Mouse (Mus musculus): ENCODE results near the gene Gm11562. TPM values are rescaled to one million over a fixed set of nuclear protein-coding genes. Genes with fewer than 3 reads are reported as not detected.
"Not testable (repeated sequence)": the region's sequence is repeated elsewhere in the genome, so short reads cannot be mapped to it uniquely, and the experiment has no call there.

Gene Gm11562
- polyA plus RNA-seq (2015; fragmentation: Nextera tagmentation; extraction: Ambion mirVana) = not detected in 2 replicates

DNA sequence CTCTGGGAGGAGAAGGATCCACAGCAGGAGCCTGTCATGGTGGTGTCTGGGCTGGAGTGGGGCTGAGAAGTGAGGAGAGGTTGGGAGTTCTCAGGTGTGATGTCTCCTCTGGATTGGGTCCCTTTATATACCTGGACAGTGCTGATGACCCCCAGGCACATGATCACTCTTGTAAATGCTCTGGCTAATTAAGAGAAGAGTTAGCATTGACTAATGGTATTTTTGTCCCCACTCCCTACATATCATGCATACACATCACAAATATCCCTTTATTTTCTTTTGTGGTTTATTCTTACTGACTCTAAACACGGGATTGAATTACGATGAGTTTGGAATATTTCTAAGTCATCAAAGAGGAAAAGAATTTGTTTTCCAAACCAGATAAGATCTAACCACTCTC, at the start of gene Gm11562:
TSS of gene Gm11562 (minus strand) at position 101 of the 400 bp plus-strand sequence.
- H3K4me2 ChIP-seq (ENCODE audit: low read depth, low read length) = no peak within 1 kb of the TSS
- H3K4me3 ChIP-seq (ENCODE audit: low read depth, low read length) = no peak within 1 kb of the TSS
- H3K9ac ChIP-seq (ENCODE audit: low read depth, low read length) = no peak within 1 kb of the TSS
- no peaks in the 10 kb centered on the region for H3K4me1 ChIP-seq (ENCODE audit: control insufficient read depth, low read depth, low read length)
- WGBS (ENCODE audit: insufficient replicate concordance) = 55% methylated on average over 2 of the region's 2 CpGs
- H3K27ac ChIP-seq (ENCODE audit: low read length) = no peak within 1 kb of the TSS
- H3K36me3 ChIP-seq (ENCODE audit: control insufficient read depth, insufficient read depth) = no peaks in the 10 kb centered on the region
- no peaks in the 10 kb centered on the region for H3K27me3 ChIP-seq (ENCODE audit: control insufficient read depth, insufficient read depth, low read depth, low read length)
- no peaks in the 10 kb centered on the region for H3K9me3 ChIP-seq (replicated peaks; ENCODE audit: control insufficient read depth, low read length)
- no peak for ATAC-seq (ENCODE audit: low read depth)

DNA sequence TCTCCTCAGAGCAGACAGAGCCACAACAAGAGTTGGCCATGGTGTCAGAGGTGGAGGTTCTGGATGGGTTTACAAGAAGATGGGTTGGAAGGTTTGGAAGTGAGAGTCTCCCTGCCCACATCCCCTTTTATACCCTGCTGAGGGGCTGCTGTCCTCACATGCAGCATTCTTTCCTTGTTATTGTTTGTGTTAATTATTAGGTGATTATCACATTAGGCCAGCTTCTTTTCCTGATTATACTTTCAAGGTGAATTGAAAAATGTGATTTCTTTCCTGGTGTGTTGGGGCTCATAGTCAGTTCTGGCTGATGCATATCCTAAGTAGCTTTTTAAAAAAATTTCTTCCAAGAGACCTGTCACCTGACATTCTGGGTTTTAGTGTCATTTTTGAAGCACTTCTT, 45.6 kb upstream of the Gm11562 start, which contains the start of gene Krtap4-6:
TSS of gene Krtap4-6 (minus strand) at position 101 of the 400 bp plus-strand sequence.
- Histone ChIP-seq H3K27ac (ENCODE audit: low read length) (no peak within 1 kb of the TSS), H3K9ac (ENCODE audit: low read depth, low read length) (no peak within 1 kb of the TSS), H3K9me3 (replicated peaks; ENCODE audit: control insufficient read depth, low read length) (no peaks in the 10 kb centered on the region), H3K4me1 (ENCODE audit: control insufficient read depth, low read depth, low read length) (no peaks in the 10 kb centered on the region), H3K27me3 (ENCODE audit: control insufficient read depth, insufficient read depth, low read depth, low read length) (no peaks in the 10 kb centered on the region), H3K36me3 (ENCODE audit: control insufficient read depth, insufficient read depth) (no peaks in the 10 kb centered on the region), H3K4me3 (ENCODE audit: low read depth, low read length) (no peak within 1 kb of the TSS), H3K4me2 (ENCODE audit: low read depth, low read length) (no peak within 1 kb of the TSS)
- ATAC-seq (ENCODE audit: low read depth) = no peak

DNA sequence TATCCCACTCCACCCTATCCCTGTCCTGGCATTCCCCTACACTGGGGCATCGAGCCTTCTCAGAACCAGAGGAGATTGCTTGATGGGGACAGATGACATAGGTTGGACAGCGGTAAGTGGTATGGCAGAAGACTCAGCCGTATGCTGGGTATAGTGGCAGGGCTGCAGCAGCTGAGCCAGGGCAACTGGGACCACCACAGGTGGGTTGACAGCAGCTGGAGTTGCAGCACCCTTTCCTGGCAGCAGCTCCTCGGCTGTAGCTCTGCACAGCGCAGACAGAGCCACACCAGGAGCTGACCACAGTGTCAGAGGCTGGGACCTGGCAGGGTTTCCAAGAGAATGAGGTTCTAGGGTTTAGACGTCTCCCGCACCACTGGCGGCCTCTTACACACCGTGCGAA, 42.6 kb upstream of the Gm11562 start:
- 66% methylated on average over 10 of the region's 10 CpGs for WGBS (ENCODE audit: insufficient replicate concordance)
- Histone ChIP-seq H3K4me3 (ENCODE audit: low read depth, low read length) (no peak overlapping the region), H3K36me3 (ENCODE audit: control insufficient read depth, insufficient read depth) (no peaks in the 10 kb centered on the region), H3K4me2 (ENCODE audit: low read depth, low read length) (no peak overlapping the region), H3K27ac (ENCODE audit: low read length) (no peak overlapping the region), H3K27me3 (ENCODE audit: control insufficient read depth, insufficient read depth, low read depth, low read length) (no peaks in the 10 kb centered on the region), H3K4me1 (ENCODE audit: control insufficient read depth, low read depth, low read length) (no peaks in the 10 kb centered on the region), H3K9ac (ENCODE audit: low read depth, low read length) (no peak overlapping the region), H3K9me3 (replicated peaks; ENCODE audit: control insufficient read depth, low read length) (no peaks in the 10 kb centered on the region)
- ATAC-seq (ENCODE audit: low read depth) = no peak

DNA sequence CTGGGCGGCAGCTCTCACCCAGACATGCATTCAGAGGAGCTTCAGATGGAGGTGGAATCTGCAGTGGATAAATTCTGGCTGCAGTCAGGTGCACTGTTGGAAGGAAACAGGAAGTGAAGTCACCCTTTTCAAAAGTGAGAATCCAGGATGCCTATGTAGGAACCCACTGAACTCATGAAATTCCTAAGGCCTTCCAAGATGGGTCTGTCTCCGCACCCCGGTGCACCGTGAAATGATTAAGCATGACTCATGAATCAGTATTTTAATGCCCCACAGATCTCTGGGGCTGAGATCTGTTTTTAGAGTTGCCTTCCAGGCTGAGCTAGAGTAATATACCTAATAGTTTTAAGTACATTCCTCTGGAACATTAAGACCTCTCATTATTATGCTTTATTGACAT, 39.0 kb upstream of the Gm11562 start:
- Histone ChIP-seq H3K36me3 (ENCODE audit: control insufficient read depth, insufficient read depth) (no peaks in the 10 kb centered on the region), H3K27ac (ENCODE audit: low read length) (no peak overlapping the region), H3K27me3 (ENCODE audit: control insufficient read depth, insufficient read depth, low read depth, low read length) (no peaks in the 10 kb centered on the region), H3K4me3 (ENCODE audit: low read depth, low read length) (no peak overlapping the region), H3K4me2 (ENCODE audit: low read depth, low read length) (no peak overlapping the region), H3K9ac (ENCODE audit: low read depth, low read length) (no peak overlapping the region), H3K9me3 (replicated peaks; ENCODE audit: control insufficient read depth, low read length) (no peaks in the 10 kb centered on the region), H3K4me1 (ENCODE audit: control insufficient read depth, low read depth, low read length) (no peaks in the 10 kb centered on the region)
- WGBS (ENCODE audit: insufficient replicate concordance) = 78% methylated on average over 4 of the region's 4 CpGs
- ATAC-seq (ENCODE audit: low read depth) = no peak

DNA sequence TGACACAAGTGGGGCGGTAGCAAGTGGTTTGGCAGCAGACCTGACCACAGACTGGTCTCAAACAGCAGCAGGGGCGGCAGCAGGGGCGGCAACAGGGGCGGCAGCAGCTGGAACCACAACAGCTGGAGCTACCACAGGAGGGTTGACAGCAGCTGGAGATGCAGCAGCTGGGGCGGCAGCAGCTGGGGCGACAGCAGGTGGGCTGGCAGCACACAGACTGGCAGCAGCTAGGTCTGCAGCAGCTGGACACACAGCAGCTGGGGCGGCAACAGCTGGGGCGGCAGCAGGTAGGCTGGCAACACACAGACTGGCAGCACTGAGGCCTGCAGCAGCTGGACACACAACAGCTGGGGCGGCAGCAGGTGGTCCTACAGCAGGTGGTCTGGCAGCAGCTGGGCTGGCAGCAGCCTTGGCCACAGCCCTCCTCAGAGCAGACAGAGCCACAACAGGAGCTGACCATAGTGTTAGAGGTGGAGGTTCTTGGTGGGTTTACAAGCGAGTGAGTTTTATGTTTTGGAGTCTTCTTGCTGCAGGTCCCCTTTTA, 38.3 kb upstream of the Gm11562 start, which contains the start of gene Gm11563:
TSS of gene Gm11563 (minus strand) at position 494 of the 544 bp plus-strand sequence.
- H3K4me2 ChIP-seq (ENCODE audit: low read depth, low read length); H3K9ac ChIP-seq (ENCODE audit: low read depth, low read length); H3K27me3 ChIP-seq (ENCODE audit: control insufficient read depth, insufficient read depth, low read depth, low read length); H3K4me1 ChIP-seq (ENCODE audit: control insufficient read depth, low read depth, low read length); H3K9me3 ChIP-seq (replicated peaks; ENCODE audit: control insufficient read depth, low read length); ATAC-seq (ENCODE audit: low read depth); H3K4me3 ChIP-seq (ENCODE audit: low read depth, low read length); H3K27ac ChIP-seq (ENCODE audit: low read length); H3K36me3 ChIP-seq (ENCODE audit: control insufficient read depth, insufficient read depth): not testable (repeated sequence)
- WGBS (ENCODE audit: insufficient replicate concordance) = 53% methylated on average over 10 of the region's 10 CpGs

DNA sequence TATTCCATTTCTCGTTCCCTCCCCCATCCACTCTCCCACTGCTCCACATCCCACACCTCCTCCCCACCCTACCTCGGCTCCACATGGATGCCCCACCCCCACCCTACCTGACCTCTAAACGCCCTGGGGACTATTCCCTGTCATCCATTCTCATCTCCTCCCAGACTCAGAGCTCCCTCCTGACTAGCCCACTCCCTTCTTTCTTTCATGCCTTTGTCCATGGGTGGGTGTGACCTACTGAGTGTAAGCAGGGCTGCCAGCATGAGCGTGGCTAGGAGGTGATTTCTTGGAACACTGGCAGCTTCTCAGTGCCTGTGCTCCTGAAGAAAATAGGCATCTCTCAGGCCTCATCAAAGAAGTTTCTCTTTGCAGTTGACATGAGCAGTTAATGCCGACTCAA, 36.8 kb upstream of the Gm11562 start:
- Histone ChIP-seq H3K4me3 (ENCODE audit: low read depth, low read length) (no peak overlapping the region), H3K36me3 (ENCODE audit: control insufficient read depth, insufficient read depth) (no peaks in the 10 kb centered on the region), H3K27ac (ENCODE audit: low read length) (no peak overlapping the region), H3K4me1 (ENCODE audit: control insufficient read depth, low read depth, low read length) (no peaks in the 10 kb centered on the region), H3K4me2 (ENCODE audit: low read depth, low read length) (no peak overlapping the region), H3K9ac (ENCODE audit: low read depth, low read length) (no peak overlapping the region), H3K27me3 (ENCODE audit: control insufficient read depth, insufficient read depth, low read depth, low read length) (no peaks in the 10 kb centered on the region), H3K9me3 (replicated peaks; ENCODE audit: control insufficient read depth, low read length) (no peaks in the 10 kb centered on the region)
- ATAC-seq (ENCODE audit: low read depth) = no peak
- 40% methylated on average over 5 of the region's 5 CpGs for WGBS (ENCODE audit: insufficient replicate concordance)

DNA sequence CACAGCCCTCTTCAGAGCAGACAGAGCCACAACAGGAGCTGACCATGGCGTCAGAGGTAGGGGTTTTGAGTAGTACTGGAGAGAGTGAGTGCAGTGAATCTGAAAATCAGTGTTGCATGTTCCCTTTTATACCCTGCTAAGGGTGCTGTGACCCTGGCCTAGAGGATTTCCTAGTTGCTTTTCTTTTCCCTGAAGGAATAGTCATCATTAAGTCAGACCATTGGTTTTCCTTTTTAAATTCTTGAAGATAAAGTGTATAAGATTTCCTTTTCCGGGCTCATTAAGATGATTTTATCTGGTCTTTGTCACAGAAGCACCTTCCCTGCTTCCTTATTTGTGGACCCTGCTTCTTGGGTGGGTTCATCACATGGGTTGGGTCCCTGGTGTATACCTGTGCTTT, 29.9 kb upstream of the Gm11562 start, which contains the start of gene Gm11555:
TSS of gene Gm11555 (minus strand) at position 101 of the 400 bp plus-strand sequence.
- Histone ChIP-seq H3K9ac (ENCODE audit: low read depth, low read length) (no peak within 1 kb of the TSS), H3K36me3 (ENCODE audit: control insufficient read depth, insufficient read depth) (no peaks in the 10 kb centered on the region), H3K9me3 (replicated peaks; ENCODE audit: control insufficient read depth, low read length) (no peaks in the 10 kb centered on the region), H3K27me3 (ENCODE audit: control insufficient read depth, insufficient read depth, low read depth, low read length) (no peaks in the 10 kb centered on the region), H3K4me3 (ENCODE audit: low read depth, low read length) (no peak within 1 kb of the TSS), H3K4me2 (ENCODE audit: low read depth, low read length) (no peak within 1 kb of the TSS), H3K27ac (ENCODE audit: low read length) (no peak within 1 kb of the TSS), H3K4me1 (ENCODE audit: control insufficient read depth, low read depth, low read length) (no peaks in the 10 kb centered on the region)
- WGBS (ENCODE audit: insufficient replicate concordance) = 47% methylated on average over 2 of the region's 2 CpGs
- no peak for ATAC-seq (ENCODE audit: low read depth)

DNA sequence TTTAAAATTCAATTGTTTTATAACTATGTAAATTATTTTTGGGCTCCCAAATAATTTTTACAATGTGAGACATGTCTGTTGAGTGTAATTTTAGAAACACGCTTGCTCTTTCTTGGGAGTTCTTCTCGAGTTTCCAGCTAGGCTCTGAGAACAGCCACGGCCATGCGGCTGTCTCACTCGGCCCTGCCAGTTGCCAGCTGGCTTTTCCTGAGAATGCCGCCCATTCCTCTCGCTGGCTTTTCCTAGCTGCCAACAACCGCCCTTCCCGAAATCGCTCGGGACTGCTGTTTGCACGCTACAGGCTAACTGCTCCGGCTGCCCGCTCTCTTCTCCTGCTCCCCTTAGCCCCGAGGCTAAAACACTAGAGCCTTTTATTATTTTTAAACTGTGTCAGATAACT, 26.2 kb upstream of the Gm11562 start:
- Histone ChIP-seq H3K9me3 (replicated peaks; ENCODE audit: control insufficient read depth, low read length) (no peaks in the 10 kb centered on the region), H3K9ac (ENCODE audit: low read depth, low read length) (no peak overlapping the region), H3K27me3 (ENCODE audit: control insufficient read depth, insufficient read depth, low read depth, low read length) (no peaks in the 10 kb centered on the region), H3K4me2 (ENCODE audit: low read depth, low read length) (no peak overlapping the region), H3K27ac (ENCODE audit: low read length) (no peak overlapping the region), H3K4me3 (ENCODE audit: low read depth, low read length) (no peak overlapping the region), H3K36me3 (ENCODE audit: control insufficient read depth, insufficient read depth) (no peaks in the 10 kb centered on the region), H3K4me1 (ENCODE audit: control insufficient read depth, low read depth, low read length) (no peaks in the 10 kb centered on the region)
- WGBS (ENCODE audit: insufficient replicate concordance) = 75% methylated on average over 15 of the region's 15 CpGs
- ATAC-seq (ENCODE audit: low read depth) = no peak

DNA sequence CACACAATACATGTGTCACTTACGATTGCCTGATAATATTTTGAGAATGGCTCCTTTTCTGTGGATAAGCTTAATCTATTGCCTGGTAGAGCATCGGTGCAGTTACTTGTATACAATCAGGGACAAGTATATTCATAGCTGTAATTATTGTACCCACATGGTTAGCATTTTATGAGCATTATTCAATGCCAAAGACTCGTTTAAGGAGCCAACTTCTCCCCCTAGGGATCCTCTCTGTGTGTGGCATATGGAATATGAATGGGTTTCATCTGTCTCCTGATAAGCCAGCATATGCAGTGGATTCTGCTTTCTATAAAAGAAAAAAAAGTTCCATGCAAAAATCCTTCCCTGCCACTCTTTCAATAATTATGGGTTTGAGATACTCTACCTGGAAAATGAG, 24.1 kb upstream of the Gm11562 start:
- Histone ChIP-seq H3K4me1 (ENCODE audit: control insufficient read depth, low read depth, low read length) (no peaks in the 10 kb centered on the region), H3K4me2 (ENCODE audit: low read depth, low read length) (no peak overlapping the region)

More for the DNA sequence above, 24.1 kb upstream of the Gm11562 start:
- no peak overlapping the region for H3K27ac ChIP-seq (ENCODE audit: low read length)
- H3K9me3 ChIP-seq (replicated peaks; ENCODE audit: control insufficient read depth, low read length) = no peaks in the 10 kb centered on the region
- ATAC-seq (ENCODE audit: low read depth) = no peak
- H3K27me3 ChIP-seq (ENCODE audit: control insufficient read depth, insufficient read depth, low read depth, low read length) = no peaks in the 10 kb centered on the region
- no peak overlapping the region for H3K9ac ChIP-seq (ENCODE audit: low read depth, low read length)
- WGBS (ENCODE audit: insufficient replicate concordance) = 51% methylated on average over 3 of the region's 3 CpGs
- H3K36me3 ChIP-seq (ENCODE audit: control insufficient read depth, insufficient read depth) = no peaks in the 10 kb centered on the region
- no peak overlapping the region for H3K4me3 ChIP-seq (ENCODE audit: low read depth, low read length)

Data from liver, embryonic 16.5 days (tissue).